Mouse (Mus musculus) CH12.LX (cell line): ENCODE measurements around the gene Sstr5.

Experiments
- CTCF ChIP-seq, 2 experiments: IDR thresholded peaks in 1 of 2; conservative IDR thresholded peaks in 1 of 2; 2 replicates each; pipeline ENCODE4 v1.5.1; 2011 to 2012; ENCODE audit warnings: low read depth in 2 of 2, low read length in 2 of 2, improper control_type of control experiment in 1 of 2, inconsistent platforms in 1 of 2, mild to moderate bottlenecking in 1 of 2, moderate library complexity in 1 of 2
- E2F4 ChIP-seq: IDR thresholded peaks from 2 replicates; pipeline ENCODE4 v1.6.1; 2011; ENCODE audit warnings: low read depth, low read length, improper control_type of control experiment; ENCODE audit not compliant: insufficient replicate concordance
- ETS1 ChIP-seq: conservative IDR thresholded peaks from 2 replicates; pipeline ENCODE4 v1.6.1; 2012; ENCODE audit warnings: low read depth, mild to moderate bottlenecking, inconsistent platforms, low read length, improper control_type of control experiment, moderate library complexity
- HCFC1 ChIP-seq: IDR thresholded peaks from 2 replicates; pipeline ENCODE4 v1.6.1; 2012; ENCODE audit warnings: low read depth, mild to moderate bottlenecking, inconsistent platforms, low read length, improper control_type of control experiment
- KAT2A ChIP-seq: IDR thresholded peaks from 2 replicates; pipeline ENCODE4 v1.6.1; 2012; ENCODE audit warnings: low read length, improper control_type of control experiment, inconsistent platforms; ENCODE audit not compliant: insufficient replicate concordance
- MYC ChIP-seq: IDR thresholded peaks from 2 replicates; pipeline ENCODE4 v1.6.1; 2011; ENCODE audit warnings: low read depth, mild to moderate bottlenecking, improper control_type of control experiment, low read length
- POLR2A ChIP-seq: IDR thresholded peaks from 2 replicates; pipeline ENCODE4 v1.6.1; 2011; ENCODE audit warnings: low read depth, mild to moderate bottlenecking, improper control_type of control experiment, low read length
- POLR2AphosphoS2 ChIP-seq: IDR thresholded peaks from 2 replicates; pipeline ENCODE4 v1.6.1; 2011; ENCODE audit warnings: low read depth, low read length, improper control_type of control experiment
- UBTF ChIP-seq: IDR thresholded peaks from 2 replicates; pipeline ENCODE4 v1.6.1; 2012; ENCODE audit warnings: low read depth, mild to moderate bottlenecking, inconsistent platforms, low read length, improper control_type of control experiment, moderate library complexity
- ZC3H11A ChIP-seq: IDR thresholded peaks from 2 replicates; pipeline ENCODE4 v1.6.1; 2012; ENCODE audit warnings: low read depth, mild to moderate bottlenecking, inconsistent platforms, low read length, improper control_type of control experiment
- ZKSCAN1 ChIP-seq: IDR thresholded peaks from 2 replicates; pipeline ENCODE4 v1.6.1; 2012; ENCODE audit warnings: low read depth, inconsistent platforms, low read length, improper control_type of control experiment, borderline replicate concordance

DNA sequence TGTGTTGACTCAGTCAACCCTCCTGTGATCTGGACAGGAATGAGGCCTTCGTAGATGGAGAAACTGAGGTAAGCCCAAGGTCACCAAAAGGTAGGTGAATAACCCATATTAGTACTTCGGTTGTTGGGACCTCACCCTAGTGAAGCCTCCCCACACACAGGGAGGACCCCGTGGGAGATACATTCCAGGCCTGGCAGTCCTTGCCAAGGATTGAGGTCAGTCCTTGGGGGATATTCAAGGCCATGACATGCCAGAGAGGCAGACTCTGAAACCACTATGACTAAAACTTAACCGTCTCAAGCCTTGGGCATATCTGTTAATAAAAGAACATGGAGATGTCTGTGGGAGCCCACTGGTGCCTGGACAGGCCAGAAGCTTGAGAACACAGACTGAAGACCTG is 44.7 kb upstream of the Sstr5 start:
- TF ChIP-seq E2F4 (no peak), ZKSCAN1 (no peak), CTCF (conservative IDR thresholded peaks at IDR 0.05 in 1 of 2, IDR thresholded peaks at IDR 0.05 in 1 of 2; ENCODE audit: low read depth in 2 of 2, low read length in 2 of 2) (no peak), UBTF (no peak), POLR2A (no peak), ETS1 (no peak), KAT2A (no peak), MYC (no peak), HCFC1 (no peak), ZC3H11A (no peak), POLR2AphosphoS2 (no peak)
